Mouse (Mus musculus) stomach, embryonic 16.5 days (tissue): Measurements from ENCODE around the gene Pi4kb. TPM values are rescaled to one million over a fixed set of nuclear protein-coding genes. Genes with fewer than 3 reads are reported as not detected.
"Not testable (repeated sequence)": the region's sequence is repeated elsewhere in the genome, so short reads cannot be mapped to it uniquely, and the experiment has no call there.

Experiments used
- ATAC-seq: fragments of 200-750 bp; cut with Nextera tagmentation; 2 replicates; pipeline ENCODE4 v1.8.0; 2017; ENCODE audit warnings: moderate number of reproducible peaks, moderate TSS enrichment; ENCODE audit not compliant: insufficient read depth, low FRiP score
- H3K27ac ChIP-seq: fragments of 300-500 bp; sonication (generic); 2 replicates; pipeline ENCODE4 v1.5.1; 2014; ENCODE audit warnings: low read length
- H3K27me3 ChIP-seq: fragments of 300-500 bp; sonication (generic); 2 replicates; pipeline ENCODE4 v1.6.1; 2014; ENCODE audit warnings: low read length, control low read depth, mixed read lengths; ENCODE audit not compliant: control insufficient read depth, insufficient read depth
- H3K36me3 ChIP-seq: fragments of 300-500 bp; sonication (generic); 2 replicates; pipeline ENCODE4 v1.6.1; 2014; ENCODE audit warnings: low read length; ENCODE audit not compliant: control insufficient read depth, insufficient read depth
- H3K4me1 ChIP-seq: fragments of 300-500 bp; sonication (generic); 2 replicates; pipeline ENCODE4 v1.6.1; 2014; ENCODE audit warnings: low read length, control low read depth, mixed read lengths; ENCODE audit not compliant: control insufficient read depth, insufficient read depth
- H3K4me2 ChIP-seq: fragments of 300-500 bp; sonication (generic); 2 replicates; pipeline ENCODE4 v1.6.1; 2014; ENCODE audit warnings: low read depth, low read length, mixed read lengths
- H3K4me3 ChIP-seq: fragments of 300-500 bp; sonication (generic); replicated peaks from 2 replicates; pipeline ENCODE4 v1.5.1; 2014; ENCODE audit warnings: mild to moderate bottlenecking, low read length
- H3K9ac ChIP-seq: fragments of 300-500 bp; sonication (generic); 2 replicates; pipeline ENCODE4 v1.6.1; 2014; ENCODE audit warnings: low read length
- H3K9me3 ChIP-seq: fragments of 300-500 bp; sonication (generic); replicated peaks from 2 replicates; pipeline ENCODE4 v1.6.1; 2016; ENCODE audit warnings: low read length, control low read depth; ENCODE audit not compliant: control insufficient read depth
- WGBS: fragments of 180-500 bp; shearing (Covaris S2); extraction: QIAGEN DNeasy Blood & Tissue Kit; methylation state at CpG from one replicate; pipeline ENCODE4 v1.1.7; 2014; 5-methylcytosine and 5-hydroxymethylcytosine counted together
- polyA plus RNA-seq: library from polyadenylated mRNA; unstranded; fragments of >200 nt; fragmentation: Nextera tagmentation; extraction: Ambion mirVana; gene quantifications from 2 replicates; pipeline ENCODE4 v1.2.1, GENCODE M21; 2015

Pi4kb gene
- polyA plus RNA-seq, 1 experiment from 2014 or later = 17.5 TPM

GRCm38 (mm10) chr3:95016532-95017056 lies 42.1 kb downstream of the Pi4kb start:
- Histone ChIP-seq H3K36me3 (no peaks in the 10 kb centered on the region), H3K27me3 (no peaks in the 10 kb centered on the region), H3K9me3 (no peaks in the 10 kb centered on the region), H3K4me1 (peaks cover 23% of the 10 kb centered on the region; the same call in 1 of the 2 replicates), H3K9ac (peak overlapping the region; percentile 84), H3K27ac (peak overlapping the region; percentile 99), H3K4me2 (peak overlapping the region; percentile 58), H3K4me3 (peak overlapping the region; percentile 81)
- WGBS = 3% methylated on average over 21 of the region's 21 CpGs
- ATAC-seq = no peak

GRCm38 (mm10) chr3:95018741-95019140 lies 44.2 kb downstream of the Pi4kb start:
- Histone ChIP-seq H3K9ac (no peak overlapping the region), H3K27ac (no peak overlapping the region), H3K27me3 (no peaks in the 10 kb centered on the region), H3K4me2 (no peak overlapping the region), H3K4me1 (peaks cover 13% of the 10 kb centered on the region; the same call in 1 of the 2 replicates), H3K9me3 (no peaks in the 10 kb centered on the region), H3K36me3 (no peaks in the 10 kb centered on the region), H3K4me3 (no peak overlapping the region)
- WGBS = 78% methylated on average over 2 of the region's 2 CpGs
- no peak for ATAC-seq

- H3K27ac ChIP-seq, H3K9ac ChIP-seq, H3K4me2 ChIP-seq, H3K4me3 ChIP-seq, ATAC-seq, H3K9me3 ChIP-seq, H3K36me3 ChIP-seq, H3K27me3 ChIP-seq: not testable (repeated sequence)
- 93% methylated on average over 5 of the region's 5 CpGs for WGBS
- H3K4me1 ChIP-seq = peaks cover 17% of the 10 kb centered on the region
Observed at GRCm38 (mm10) chr3:95020956-95021355, 46.4 kb downstream of the Pi4kb start.

GRCm38 (mm10) chr3:95024551-95024950 lies 50.0 kb downstream of the Pi4kb start:
- peak overlapping the region; percentile 29; the same call in 1 of the 2 replicates for H3K4me2 ChIP-seq
- peaks cover 20% of the 10 kb centered on the region for H3K4me1 ChIP-seq
- no peaks in the 10 kb centered on the region for H3K9me3 ChIP-seq
- 23% methylated on average over 11 of the region's 11 CpGs for WGBS
- H3K27ac ChIP-seq = no peak overlapping the region
- ATAC-seq = no peak
- H3K4me3 ChIP-seq = no peak overlapping the region
- H3K27me3 ChIP-seq = no peaks in the 10 kb centered on the region
- H3K36me3 ChIP-seq = no peaks in the 10 kb centered on the region
- peak overlapping the region; percentile 42 for H3K9ac ChIP-seq

GRCm38 (mm10) chr3:95025202-95025601 lies 50.7 kb downstream of the Pi4kb start:
- ATAC-seq = no peak
- H3K4me3 ChIP-seq = no peak overlapping the region
- no peaks in the 10 kb centered on the region for H3K36me3 ChIP-seq
- no peak overlapping the region for H3K27ac ChIP-seq
- no peaks in the 10 kb centered on the region for H3K27me3 ChIP-seq
- H3K4me2 ChIP-seq = peak overlapping the region; percentile 29; the same call in 1 of the 2 replicates
- no peak overlapping the region for H3K9ac ChIP-seq
- 29% methylated on average over 5 of the region's 5 CpGs for WGBS
- no peaks in the 10 kb centered on the region for H3K9me3 ChIP-seq
- H3K4me1 ChIP-seq = peaks cover 20% of the 10 kb centered on the region

- H3K9ac ChIP-seq = no peak overlapping the region
- no peak for ATAC-seq
- no peak overlapping the region; the same call in 1 of the 2 replicates for H3K27ac ChIP-seq
- no peaks in the 10 kb centered on the region for H3K9me3 ChIP-seq
- peaks cover 20% of the 10 kb centered on the region for H3K4me1 ChIP-seq
- 66% methylated on average over 5 of the region's 5 CpGs for WGBS
- no peaks in the 10 kb centered on the region for H3K27me3 ChIP-seq
- 0 out of 2 replicates have a peak, but pooled peaks cover 5% of the 10 kb centered on the region for H3K36me3 ChIP-seq
- no peak overlapping the region for H3K4me2 ChIP-seq
- H3K4me3 ChIP-seq = no peak overlapping the region
Observed at GRCm38 (mm10) chr3:95027057-95027645, 52.6 kb downstream of the Pi4kb start.

GRCm38 (mm10) chr3:95027701-95028100 lies 53.2 kb downstream of the Pi4kb start:
- Histone ChIP-seq H3K9ac (no peak overlapping the region), H3K4me2 (no peak overlapping the region), H3K27me3 (no peaks in the 10 kb centered on the region), H3K27ac (peak overlapping the region; percentile 46; the same call in 1 of the 2 replicates), H3K36me3 (0 out of 2 replicates have a peak, but pooled peaks cover 5% of the 10 kb centered on the region), H3K4me3 (no peak overlapping the region), H3K9me3 (no peaks in the 10 kb centered on the region), H3K4me1 (peaks cover 20% of the 10 kb centered on the region)
- 33% methylated on average over 5 of the region's 5 CpGs for WGBS
- ATAC-seq = no peak

GRCm38 (mm10) chr3:95028603-95029002 lies 54.1 kb downstream of the Pi4kb start:
- no peaks in the 10 kb centered on the region for H3K27me3 ChIP-seq
- H3K36me3 ChIP-seq = 0 out of 2 replicates have a peak, but pooled peaks cover 5% of the 10 kb centered on the region
- H3K4me1 ChIP-seq = peaks cover 20% of the 10 kb centered on the region
- peak overlapping the region; percentile 35 for H3K27ac ChIP-seq
- ATAC-seq = peak; percentile 67
- no peak overlapping the region for H3K4me2 ChIP-seq
- H3K9me3 ChIP-seq = no peaks in the 10 kb centered on the region
- WGBS = 58% methylated on average over 3 of the region's 3 CpGs
- H3K4me3 ChIP-seq = no peak overlapping the region
- H3K9ac ChIP-seq = no peak overlapping the region

GRCm38 (mm10) chr3:95029291-95029827 lies 54.8 kb downstream of the Pi4kb start:
- Histone ChIP-seq H3K4me1 (peaks cover 17% of the 10 kb centered on the region), H3K27ac (peak overlapping the region; percentile 35)
- H3K4me2 ChIP-seq, H3K4me3 ChIP-seq, ATAC-seq, H3K36me3 ChIP-seq, H3K9me3 ChIP-seq, H3K27me3 ChIP-seq, H3K9ac ChIP-seq: not testable (repeated sequence)
- 69% methylated on average over 3 of the region's 3 CpGs for WGBS
